Mouse (Mus musculus) limb, embryonic 11.5 days (tissue): ENCODE measurements around the gene Kmt2c. TPM values are rescaled to one million over a fixed set of nuclear protein-coding genes. Genes with fewer than 3 reads are reported as not detected.
A peak's percentile ranks its signal among the peaks of the same experiment; 100 is the strongest.

ENCODE experiments used
- ATAC-seq: fragments of 200-750 bp; cut with Nextera tagmentation; 2 replicates; pipeline ENCODE4 v1.8.0; 2017; ENCODE audit warnings: low read depth; ENCODE audit not compliant: insufficient number of reproducible peaks, low FRiP score, low TSS enrichment
- DNase-seq: peaks from one replicate; pipeline ENCODE4 v3.0.0-alpha.2; 2015; ENCODE audit warnings: low spot score
- H3K27ac ChIP-seq: fragments of 300-500 bp; sonication (generic); replicated peaks from 2 replicates; pipeline ENCODE4 v1.5.1; 2014; ENCODE audit warnings: low read depth, mild to moderate bottlenecking, low read length
- H3K27me3 ChIP-seq: fragments of 300-500 bp; sonication (generic); 2 replicates; pipeline ENCODE4 v1.6.1; 2014; ENCODE audit warnings: mild to moderate bottlenecking, low read length, mixed read lengths; ENCODE audit not compliant: control insufficient read depth, insufficient read depth
- H3K36me3 ChIP-seq: fragments of 300-500 bp; sonication (generic); 2 replicates; pipeline ENCODE4 v1.6.1; 2014; ENCODE audit warnings: mild to moderate bottlenecking, low read length, moderate library complexity, mixed read lengths; ENCODE audit not compliant: control insufficient read depth, insufficient read depth
- H3K4me1 ChIP-seq: fragments of 300-500 bp; sonication (generic); 2 replicates; pipeline ENCODE4 v1.6.1; 2014; ENCODE audit warnings: low read length, mixed read lengths; ENCODE audit not compliant: control insufficient read depth, insufficient read depth
- H3K4me2 ChIP-seq: fragments of 300-500 bp; sonication (generic); 2 replicates; pipeline ENCODE4 v1.6.1; 2014; ENCODE audit warnings: low read depth, mild to moderate bottlenecking, moderate library complexity; ENCODE audit not compliant: severe bottlenecking
- H3K4me3 ChIP-seq: fragments of 300-500 bp; sonication (generic); 2 replicates; pipeline ENCODE4 v1.5.1; 2014; ENCODE audit warnings: low read depth, low read length
- H3K9ac ChIP-seq: fragments of 300-500 bp; sonication (generic); 2 replicates; pipeline ENCODE4 v1.6.1; 2014; ENCODE audit warnings: mild to moderate bottlenecking, low read length
- H3K9me3 ChIP-seq: fragments of 300-500 bp; sonication (generic); 2 replicates; pipeline ENCODE4 v1.6.1; 2016; ENCODE audit warnings: low read length; ENCODE audit not compliant: control insufficient read depth
- WGBS: fragments of 180-500 bp; shearing (Covaris S2); extraction: QIAGEN DNeasy Blood & Tissue Kit; methylation state at CpG from one replicate; pipeline ENCODE4 v1.1.7; 2014; 5-methylcytosine and 5-hydroxymethylcytosine counted together
- polyA plus RNA-seq: library from polyadenylated mRNA; unstranded; fragments of >200 nt; fragmentation: Nextera tagmentation; extraction: Ambion mirVana; gene quantifications from 2 replicates; pipeline ENCODE4 v1.2.1, GENCODE M21; 2014

Gene Kmt2c
- 14.2 and 16.6 TPM in 2 replicates for polyA plus RNA-seq

DNA sequence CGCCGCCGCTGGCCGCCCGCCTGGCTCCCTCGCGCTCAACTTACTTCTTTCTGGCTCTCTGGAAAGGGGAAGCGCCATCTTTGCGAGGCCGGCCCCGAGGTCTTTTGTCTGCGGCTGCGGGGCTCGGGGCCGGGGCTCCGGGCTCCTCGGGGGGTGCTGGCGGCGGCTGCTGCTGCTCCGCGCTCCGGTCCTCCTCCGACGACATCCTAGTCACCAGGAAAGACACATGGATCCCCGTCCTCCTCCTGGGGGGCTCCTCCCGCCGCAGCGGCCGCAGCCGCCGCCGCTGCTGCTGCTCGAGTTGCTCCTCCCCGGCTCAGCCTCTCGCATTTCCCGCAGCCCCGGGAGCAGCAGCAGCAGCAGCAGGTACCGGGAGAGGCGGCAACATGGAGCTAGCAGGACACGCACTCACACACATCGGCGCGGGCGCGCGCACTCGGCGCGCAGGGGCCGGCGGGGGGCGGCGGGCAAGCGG, at the start of gene Kmt2c:
TSS of gene Kmt2c (minus strand) at position 438 of the 475 bp plus-strand sequence.
- ATAC-seq (peak; percentile 3; the same call in 1 of the 2 replicates), DNase-seq (peak; percentile 84)
- H3K9ac ChIP-seq = peak within 1 kb of the TSS; percentile 96
- H3K36me3 ChIP-seq = no peaks in the 10 kb centered on the region
- H3K27ac ChIP-seq = peak within 1 kb of the TSS; percentile 96
- no peaks in the 10 kb centered on the region for H3K9me3 ChIP-seq
- no peaks in the 10 kb centered on the region for H3K4me1 ChIP-seq
- H3K4me3 ChIP-seq = peak within 1 kb of the TSS; percentile 91
- WGBS = under 1% methylated on average over 48 of the region's 54 CpGs
- H3K27me3 ChIP-seq = no peaks in the 10 kb centered on the region
- peak within 1 kb of the TSS; percentile 85 for H3K4me2 ChIP-seq

GRCm38 (mm10) chr5:25546912-25547311, 48.3 kb upstream of the Kmt2c start:
- no peak overlapping the region for H3K4me3 ChIP-seq
- no peak overlapping the region for H3K9ac ChIP-seq
- H3K27me3 ChIP-seq = no peaks in the 10 kb centered on the region
- DNase-seq (no peak), ATAC-seq (no peak)
- H3K36me3 ChIP-seq = no peaks in the 10 kb centered on the region
- H3K9me3 ChIP-seq = no peaks in the 10 kb centered on the region
- 100% methylated on average over 2 of the region's 2 CpGs for WGBS
- H3K27ac ChIP-seq = no peak overlapping the region
- no peaks in the 10 kb centered on the region for H3K4me1 ChIP-seq
- no peak overlapping the region for H3K4me2 ChIP-seq

- WGBS = 83% methylated on average over 5 of the region's 5 CpGs
- H3K36me3 ChIP-seq = no peaks in the 10 kb centered on the region
- peak; percentile 12 for DNase-seq
- no peak overlapping the region for H3K9ac ChIP-seq
- H3K9me3 ChIP-seq = no peaks in the 10 kb centered on the region
- H3K27me3 ChIP-seq = no peaks in the 10 kb centered on the region
- no peak for ATAC-seq
- no peak overlapping the region for H3K4me3 ChIP-seq
- no peaks in the 10 kb centered on the region for H3K4me1 ChIP-seq
- no peak overlapping the region for H3K4me2 ChIP-seq
- H3K27ac ChIP-seq = no peak overlapping the region
Observed at GRCm38 (mm10) chr5:25544566-25544965, 46.0 kb upstream of the Kmt2c start.

GRCm38 (mm10) chr5:25544061-25544460, 45.5 kb upstream of the Kmt2c start:
- H3K4me1 ChIP-seq = no peaks in the 10 kb centered on the region
- no peaks in the 10 kb centered on the region for H3K9me3 ChIP-seq
- no peak overlapping the region for H3K9ac ChIP-seq
- DNase-seq (peak; percentile 9), ATAC-seq (no peak)
- no peak overlapping the region for H3K4me3 ChIP-seq
- H3K27ac ChIP-seq = no peak overlapping the region
- H3K27me3 ChIP-seq = no peaks in the 10 kb centered on the region
- no peaks in the 10 kb centered on the region for H3K36me3 ChIP-seq
- 91% methylated on average over 3 of the region's 3 CpGs for WGBS
- no peak overlapping the region for H3K4me2 ChIP-seq

DNA sequence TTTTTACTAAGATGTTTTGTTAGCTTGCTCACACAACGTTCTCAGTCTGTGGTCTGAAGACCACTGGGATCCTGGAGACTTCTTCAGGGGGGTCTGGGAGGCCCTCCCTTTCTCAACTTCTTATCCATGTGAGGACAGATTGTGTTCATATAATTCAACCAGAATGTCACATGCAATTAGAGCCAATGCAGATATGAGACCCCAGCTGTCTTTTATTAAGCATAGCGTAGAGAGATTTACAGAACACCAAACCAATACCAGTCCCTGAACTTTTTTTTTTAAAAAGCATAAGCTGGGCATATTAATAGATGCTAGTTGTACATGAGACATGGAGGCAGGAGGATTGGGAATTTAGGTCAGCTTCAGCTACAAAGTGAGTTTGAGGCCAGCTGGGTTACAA, 43.1 kb upstream of the Kmt2c start:
- Histone ChIP-seq H3K9me3 (no peaks in the 10 kb centered on the region), H3K9ac (no peak overlapping the region), H3K4me3 (no peak overlapping the region), H3K27ac (no peak overlapping the region), H3K36me3 (no peaks in the 10 kb centered on the region), H3K27me3 (no peaks in the 10 kb centered on the region), H3K4me1 (no peaks in the 10 kb centered on the region), H3K4me2 (no peak overlapping the region)
- 46% methylated on average over 2 of the region's 2 CpGs for WGBS
- DNase-seq (peak; percentile 17), ATAC-seq (no peak)

GRCm38 (mm10) chr5:25540921-25541320, 42.3 kb upstream of the Kmt2c start:
- ATAC-seq (no peak), DNase-seq (peak; percentile 4)
- H3K4me3 ChIP-seq = no peak overlapping the region
- no peak overlapping the region for H3K4me2 ChIP-seq
- H3K9me3 ChIP-seq = no peaks in the 10 kb centered on the region
- 80% methylated on average over 3 of the region's 3 CpGs for WGBS
- no peaks in the 10 kb centered on the region for H3K4me1 ChIP-seq
- H3K36me3 ChIP-seq = no peaks in the 10 kb centered on the region
- no peak overlapping the region for H3K9ac ChIP-seq
- H3K27me3 ChIP-seq = no peaks in the 10 kb centered on the region
- no peak overlapping the region for H3K27ac ChIP-seq

- no peak for DNase-seq
- H3K27me3 ChIP-seq = no peaks in the 10 kb centered on the region
- H3K27ac ChIP-seq = no peak overlapping the region
- no peaks in the 10 kb centered on the region for H3K9me3 ChIP-seq
- no peak overlapping the region for H3K4me2 ChIP-seq
- no peak overlapping the region for H3K9ac ChIP-seq
- no peak overlapping the region for H3K4me3 ChIP-seq
- no peaks in the 10 kb centered on the region for H3K36me3 ChIP-seq
- no peak for ATAC-seq
- no peaks in the 10 kb centered on the region for H3K4me1 ChIP-seq
Observed at GRCm38 (mm10) chr5:25540412-25540811, 41.8 kb upstream of the Kmt2c start.

- H3K9me3 ChIP-seq = no peaks in the 10 kb centered on the region
- DNase-seq = no peak
- H3K9ac ChIP-seq = no peak overlapping the region
- no peaks in the 10 kb centered on the region for H3K36me3 ChIP-seq
- H3K27me3 ChIP-seq = no peaks in the 10 kb centered on the region
- no peak overlapping the region for H3K27ac ChIP-seq
- H3K4me3 ChIP-seq = no peak overlapping the region
- no peak overlapping the region for H3K4me2 ChIP-seq
- no peak for ATAC-seq
- no peaks in the 10 kb centered on the region for H3K4me1 ChIP-seq
- 56% methylated on average over 6 of the region's 6 CpGs for WGBS
Observed at GRCm38 (mm10) chr5:25536921-25537409, 38.4 kb upstream of the Kmt2c start.

DNA sequence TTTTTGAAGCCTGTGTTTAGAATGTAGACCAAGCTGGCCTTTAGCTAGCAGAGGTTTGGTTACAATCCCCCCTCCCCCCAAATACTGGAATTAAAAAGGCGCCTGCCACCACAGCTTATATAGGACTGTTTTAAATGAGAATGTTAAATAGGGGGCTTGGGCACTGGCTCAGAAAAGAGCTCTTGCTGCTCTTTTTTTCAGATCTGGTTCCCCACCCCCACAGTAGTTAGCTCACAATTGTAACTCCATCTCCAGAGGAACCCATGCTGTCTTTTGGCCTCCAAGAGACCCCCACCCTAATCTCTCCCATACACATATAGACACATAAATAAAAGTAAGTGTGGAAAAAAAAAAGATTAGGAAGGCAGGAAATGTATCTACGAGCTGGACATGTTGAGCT, 37.9 kb upstream of the Kmt2c start:
- ATAC-seq (no peak), DNase-seq (no peak)
- whole genome bisulfite sequencing = 79% methylated on average over 2 of the region's 2 CpGs
- Histone ChIP-seq H3K4me2 (no peak overlapping the region), H3K9me3 (no peaks in the 10 kb centered on the region), H3K36me3 (no peaks in the 10 kb centered on the region), H3K27ac (no peak overlapping the region), H3K4me1 (no peaks in the 10 kb centered on the region), H3K27me3 (no peaks in the 10 kb centered on the region), H3K4me3 (no peak overlapping the region), H3K9ac (no peak overlapping the region)
